Mouse (Mus musculus): ENCODE data around the gene Clstn1. TPM values are rescaled to one million over a fixed set of nuclear protein-coding genes. Genes with fewer than 3 reads are reported as not detected.
A peak's percentile ranks its signal among the peaks of the same experiment; 100 is the strongest.

The Clstn1 gene
- polyA plus RNA-seq, 1 experiment = 52.1 TPM

DNA sequence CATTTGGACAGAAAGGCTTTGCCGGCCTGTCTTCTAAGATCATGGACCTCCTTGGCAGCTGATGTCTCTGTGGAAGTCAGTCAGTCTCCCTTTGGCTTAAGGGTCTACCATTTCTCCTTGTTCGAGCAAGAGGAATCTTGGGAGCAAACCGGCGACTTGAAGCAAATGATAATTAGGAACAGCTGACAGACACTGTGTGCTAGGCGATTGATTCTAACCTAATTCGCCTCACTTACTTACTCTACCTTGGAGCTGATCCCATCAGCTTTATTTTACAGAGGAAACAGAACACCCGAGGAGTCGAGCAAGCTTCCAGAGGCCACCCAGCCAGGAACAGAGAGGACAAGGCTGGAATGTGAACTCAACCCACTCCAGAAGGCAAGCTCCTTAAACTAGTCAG is 105.1 kb downstream of the Clstn1 start:
- TF ChIP-seq MAX (IDR thresholded peaks at IDR 0.05; ENCODE audit: low read depth) (no peak), POLR2AphosphoS2 (IDR thresholded peaks at IDR 0.05; ENCODE audit: insufficient read length, low read depth) (no peak), E2F4 (IDR thresholded peaks at IDR 0.05; ENCODE audit: insufficient read depth) (no peak), USF1 (IDR thresholded peaks at IDR 0.05; ENCODE audit: low read depth) (no peak)
- Histone ChIP-seq H3K27me3 (ENCODE audit: control insufficient read depth, insufficient read depth, insufficient read length) (no peaks in the 10 kb centered on the region), H3K79me2 (ENCODE audit: control insufficient read depth, insufficient read depth) (no peaks in the 10 kb centered on the region), H3K4me3 (no peak overlapping the region), H3K36me3 (ENCODE audit: control insufficient read depth, insufficient read depth) (no peaks in the 10 kb centered on the region), H3ac (ENCODE audit: control insufficient read depth, insufficient read length) (no peak overlapping the region), H3K4me2 (ENCODE audit: low read depth) (no peak overlapping the region)

DNA sequence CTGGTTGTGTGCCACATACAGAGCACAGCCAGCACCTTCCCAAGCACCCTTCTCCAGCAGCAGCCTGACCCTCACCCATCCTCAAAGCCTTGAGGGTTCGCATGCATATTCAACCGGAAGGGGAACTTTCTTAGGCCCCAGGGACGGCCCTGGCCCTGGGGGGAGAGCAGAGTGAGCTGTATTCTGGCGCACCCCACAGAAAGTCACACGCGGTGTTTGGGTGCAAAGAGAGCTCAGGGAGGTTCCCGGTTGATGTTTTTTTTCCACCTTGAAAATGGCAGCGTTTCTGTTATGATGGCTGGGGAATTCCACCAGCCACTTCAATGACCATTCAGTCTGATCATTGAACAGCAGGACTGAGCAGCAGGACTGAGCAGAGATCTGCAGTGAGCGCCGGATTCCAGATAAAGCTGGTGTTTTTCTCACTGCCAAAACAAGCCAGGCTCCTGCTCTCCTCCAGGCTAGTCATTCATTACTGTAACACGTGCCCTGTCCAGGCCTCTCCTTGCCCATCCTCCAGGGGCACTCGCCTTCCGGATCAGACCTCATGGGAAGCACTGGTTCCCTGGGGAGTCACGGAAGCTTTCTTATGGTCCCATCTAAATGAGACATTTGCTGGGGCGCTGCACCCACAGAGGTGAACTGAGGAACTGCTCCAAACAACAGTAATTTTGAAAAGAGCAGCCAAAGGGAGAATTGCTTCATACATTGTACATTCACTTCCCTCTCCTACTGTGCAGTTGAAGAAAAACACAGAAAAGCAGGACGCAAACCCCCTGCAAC is 110.1 kb downstream of the Clstn1 start:
- TF ChIP-seq REST (IDR thresholded peaks at IDR 0.05; ENCODE audit: insufficient read depth, insufficient read length) = no peak
- no peak for TF ChIP-seq SRF (IDR thresholded peaks at IDR 0.05; ENCODE audit: control insufficient read depth, insufficient read length, low read depth)
- TF ChIP-seq TCF12 (IDR thresholded peaks at IDR 0.05; ENCODE audit: insufficient read depth, poor library complexity, severe bottlenecking) = no peak
- no peak for TF ChIP-seq USF1 (IDR thresholded peaks at IDR 0.05; ENCODE audit: low read depth)
- no peak for TF ChIP-seq E2F4 (IDR thresholded peaks at IDR 0.05; ENCODE audit: insufficient read depth)
- TF ChIP-seq POLR2AphosphoS2 (IDR thresholded peaks at IDR 0.05; ENCODE audit: insufficient read length, low read depth) = no peak
- no peak for TF ChIP-seq MYOD1 (IDR thresholded peaks at IDR 0.05; ENCODE audit: control insufficient read depth in 1 of 3, insufficient read length in 2 of 3, low read depth in 2 of 3)
- TF ChIP-seq POLR2A (IDR thresholded peaks at IDR 0.05; ENCODE audit: insufficient read length, low read depth) = no peak
- TF ChIP-seq MAX (IDR thresholded peaks at IDR 0.05; ENCODE audit: low read depth) = no peak
- TF ChIP-seq TCF3 (IDR thresholded peaks at IDR 0.05; ENCODE audit: insufficient read length, low read depth) = no peak
- TF ChIP-seq CEBPB (IDR thresholded peaks at IDR 0.05; ENCODE audit: insufficient read depth, poor library complexity, severe bottlenecking) = no peak
- TF ChIP-seq MYOG (IDR thresholded peaks at IDR 0.05; ENCODE audit: control insufficient read depth in 1 of 3, insufficient read depth in 1 of 3, insufficient read length in 2 of 3, low read depth in 2 of 3) = no peak
- no peaks in the 10 kb centered on the region for H3K36me3 ChIP-seq (ENCODE audit: control insufficient read depth, insufficient read depth)
- H3K79me2 ChIP-seq (ENCODE audit: control insufficient read depth, insufficient read depth) = no peaks in the 10 kb centered on the region
- no peak overlapping the region for H3K4me3 ChIP-seq
- no peak overlapping the region for H3K4me2 ChIP-seq (ENCODE audit: low read depth)
- no peak overlapping the region for H3ac ChIP-seq (ENCODE audit: control insufficient read depth, insufficient read length)
- H3K27me3 ChIP-seq (ENCODE audit: control insufficient read depth, insufficient read depth, insufficient read length) = no peaks in the 10 kb centered on the region

DNA sequence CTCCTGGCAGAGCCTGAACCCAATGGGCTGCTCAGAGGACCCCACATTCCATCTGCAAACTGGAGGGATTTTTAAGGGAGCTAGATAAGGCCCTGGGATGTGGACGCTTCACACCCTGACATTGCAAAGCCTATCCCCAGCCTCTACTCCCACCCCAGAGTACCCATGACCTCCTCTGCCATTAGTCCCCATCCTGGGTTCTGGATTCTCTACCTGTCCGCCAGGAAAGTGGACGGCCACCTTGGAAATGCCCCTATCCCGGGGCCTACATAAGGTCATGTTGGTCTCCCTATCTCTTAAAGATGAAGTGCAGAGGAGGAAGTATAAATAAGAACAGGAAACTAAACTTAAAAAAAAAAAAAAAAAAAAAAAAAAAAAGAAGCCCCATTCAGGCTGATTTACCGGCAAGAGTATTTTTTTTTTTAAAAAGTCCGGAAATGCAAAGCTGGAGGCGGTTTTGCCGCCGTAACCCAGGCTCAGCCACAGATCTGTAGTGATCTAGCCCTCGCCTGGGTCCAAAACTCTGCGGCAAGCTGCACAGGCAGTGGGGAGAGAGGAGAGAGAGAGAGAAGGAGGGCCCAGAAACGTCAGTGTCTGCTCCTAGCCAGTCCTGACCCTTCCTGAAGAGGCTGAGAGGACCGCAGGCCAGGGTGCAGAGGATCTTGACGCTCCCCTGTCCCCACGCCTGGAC is 111.4 kb downstream of the Clstn1 start:
- Histone ChIP-seq H3K79me2 (ENCODE audit: control insufficient read depth, insufficient read depth) (no peaks in the 10 kb centered on the region), H3K27me3 (ENCODE audit: control insufficient read depth, insufficient read depth, insufficient read length) (no peaks in the 10 kb centered on the region), H3K4me2 (ENCODE audit: low read depth) (peak overlapping the region; percentile 63), H3K36me3 (ENCODE audit: control insufficient read depth, insufficient read depth) (no peaks in the 10 kb centered on the region), H3ac (ENCODE audit: control insufficient read depth, insufficient read length) (no peak overlapping the region), H3K4me3 (no peak overlapping the region)
- TF ChIP-seq POLR2AphosphoS2 (IDR thresholded peaks at IDR 0.05; ENCODE audit: insufficient read length, low read depth) (no peak), MAX (IDR thresholded peaks at IDR 0.05; ENCODE audit: low read depth) (no peak), CEBPB (IDR thresholded peaks at IDR 0.05; ENCODE audit: insufficient read depth, poor library complexity, severe bottlenecking) (no peak), MYOG (IDR thresholded peaks at IDR 0.05; ENCODE audit: control insufficient read depth in 1 of 3, insufficient read depth in 1 of 3, insufficient read length in 2 of 3, low read depth in 2 of 3) (no peak), USF1 (IDR thresholded peaks at IDR 0.05; ENCODE audit: low read depth) (no peak), SRF (IDR thresholded peaks at IDR 0.05; ENCODE audit: control insufficient read depth, insufficient read length, low read depth) (no peak), REST (IDR thresholded peaks at IDR 0.05; ENCODE audit: insufficient read depth, insufficient read length) (no peak), TCF12 (IDR thresholded peaks at IDR 0.05; ENCODE audit: insufficient read depth, poor library complexity, severe bottlenecking) (no peak), MYOD1 (IDR thresholded peaks at IDR 0.05; ENCODE audit: control insufficient read depth in 1 of 3, insufficient read length in 2 of 3, low read depth in 2 of 3) (no peak)

DNA sequence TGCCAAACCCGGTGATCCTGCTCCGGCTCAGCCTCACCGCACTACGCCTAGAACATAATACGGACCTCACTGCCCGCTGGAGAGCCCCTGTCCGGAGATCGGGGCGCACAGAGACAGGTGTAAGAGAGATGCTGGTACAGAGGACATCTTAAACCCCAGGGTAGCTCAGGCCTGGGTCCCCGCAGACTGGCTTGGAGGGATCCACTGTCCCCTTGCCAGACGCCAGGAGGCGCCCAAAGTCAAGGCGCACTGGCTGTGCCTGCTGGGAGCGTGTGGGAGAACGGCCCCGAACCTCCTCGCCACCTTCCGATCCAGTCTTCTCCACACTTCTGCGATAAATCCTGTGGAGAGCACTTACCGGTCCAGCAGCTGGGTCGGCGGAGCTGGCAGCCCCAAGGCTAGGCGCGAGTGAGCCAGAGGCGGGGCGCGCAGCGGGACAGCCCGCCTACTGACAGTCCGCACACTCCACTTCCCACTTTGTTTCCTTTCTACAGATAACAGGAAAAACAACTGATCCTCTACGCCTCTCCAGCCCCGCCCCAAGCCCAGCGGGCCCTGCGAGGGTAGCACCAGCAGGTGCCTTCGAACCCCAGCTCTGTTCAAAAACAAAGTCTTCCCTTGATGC is 112.0 kb downstream of the Clstn1 start:
- Histone ChIP-seq H3ac (ENCODE audit: control insufficient read depth, insufficient read length) (no peak overlapping the region), H3K36me3 (ENCODE audit: control insufficient read depth, insufficient read depth) (no peaks in the 10 kb centered on the region), H3K4me2 (ENCODE audit: low read depth) (peak overlapping the region; percentile 63), H3K79me2 (ENCODE audit: control insufficient read depth, insufficient read depth) (no peaks in the 10 kb centered on the region), H3K27me3 (ENCODE audit: control insufficient read depth, insufficient read depth, insufficient read length) (no peaks in the 10 kb centered on the region), H3K4me3 (no peak overlapping the region)
- TF ChIP-seq CEBPB (IDR thresholded peaks at IDR 0.05; ENCODE audit: insufficient read depth, poor library complexity, severe bottlenecking) (no peak), TCF12 (IDR thresholded peaks at IDR 0.05; ENCODE audit: insufficient read depth, poor library complexity, severe bottlenecking) (no peak), E2F4 (IDR thresholded peaks at IDR 0.05; ENCODE audit: insufficient read depth) (no peak), POLR2AphosphoS2 (IDR thresholded peaks at IDR 0.05; ENCODE audit: insufficient read length, low read depth) (no peak), REST (IDR thresholded peaks at IDR 0.05; ENCODE audit: insufficient read depth, insufficient read length) (no peak), MYOG (IDR thresholded peaks at IDR 0.05; ENCODE audit: control insufficient read depth in 1 of 3, insufficient read depth in 1 of 3, insufficient read length in 2 of 3, low read depth in 2 of 3) (no peak)

Other genes with a start within 250 kb of the Clstn1 start
- gene Ube4b, start 159.7 kb upstream of the Clstn1 start, polyA plus RNA-seq (2012; fragmentation: generic; extraction: Trizol) = 57.4 TPM
- gene Rbp7, start 131.5 kb upstream of the Clstn1 start, polyA plus RNA-seq (2012; fragmentation: generic; extraction: Trizol) = not detected
- not detected for gene Tmem274, start 109.1 kb upstream of the Clstn1 start, polyA plus RNA-seq (2012; fragmentation: generic; extraction: Trizol)
- 9.3 TPM for gene Nmnat1, start 101.3 kb upstream of the Clstn1 start, polyA plus RNA-seq (2012; fragmentation: generic; extraction: Trizol)
- gene Lzic, start 101.2 kb upstream of the Clstn1 start, polyA plus RNA-seq (2012; fragmentation: generic; extraction: Trizol) = 45.5 TPM
- 19.9 TPM for gene Ctnnbip1, start 68.2 kb upstream of the Clstn1 start, polyA plus RNA-seq (2012; fragmentation: generic; extraction: Trizol)
- 1.4 TPM for gene Pik3cd, start 116.1 kb downstream of the Clstn1 start, polyA plus RNA-seq (2012; fragmentation: generic; extraction: Trizol)
- gene Tmem201, start 151.6 kb downstream of the Clstn1 start, polyA plus RNA-seq (2012; fragmentation: generic; extraction: Trizol) = 31.1 TPM
- gene Slc25a33, start 187.8 kb downstream of the Clstn1 start, polyA plus RNA-seq (2012; fragmentation: generic; extraction: Trizol) = 34.3 TPM

Measured in myocyte (in vitro differentiated cells).